Mouse (Mus musculus) G1E (cell line): ENCODE measurements around the gene Fam89b.

Experiments
- CTCF ChIP-seq: IDR thresholded peaks from 2 replicates; pipeline ENCODE4 v1.5.1; 2012; ENCODE audit warnings: low read depth, low read length, inconsistent platforms, mixed read lengths
- GATA1 ChIP-seq: IDR thresholded peaks from 2 replicates; pipeline ENCODE4 v1.6.1; 2012; ENCODE audit warnings: borderline replicate concordance, low read length, inconsistent platforms, mixed read lengths
- POLR2AphosphoS5 ChIP-seq: IDR thresholded peaks from 2 replicates; pipeline ENCODE4 v1.6.1; 2012; ENCODE audit warnings: low read depth, low read length, inconsistent platforms; ENCODE audit not compliant: insufficient replicate concordance
- TAL1 ChIP-seq: conservative IDR thresholded peaks from 2 replicates; pipeline ENCODE4 v1.6.1; 2012; ENCODE audit warnings: low read depth, low read length, inconsistent platforms, mixed read lengths

- TF ChIP-seq CTCF (no peak), TAL1 (no peak), GATA1 (no peak), POLR2AphosphoS5 (no peak)
These were observed 40.9 kb upstream of the Fam89b start for GRCm38 (mm10) chr19:5770311-5770710.
